Mouse (Mus musculus) small intestine, adult 2 months (tissue): ENCODE data around the gene Coq5.

Source experiments
- CTCF ChIP-seq: fragments of 200-500 bp; IDR thresholded peaks from 2 replicates; pipeline ENCODE4 v1.5.1; 2012; ENCODE audit warnings: low read depth, mild to moderate bottlenecking, control low read depth, inconsistent platforms, low read length, moderate library complexity, mixed read lengths; ENCODE audit not compliant: insufficient replicate concordance, insufficient read length; ENCODE audit errors: extremely low read depth
- POLR2A ChIP-seq: fragments of 200-500 bp; IDR thresholded peaks from 2 replicates; pipeline ENCODE4 v1.6.1; 2012; ENCODE audit warnings: low read depth, mild to moderate bottlenecking, control low read depth, inconsistent platforms, low read length, moderate library complexity

- TF ChIP-seq CTCF (no peak), POLR2A (no peak)
Measured at GRCm38 (mm10) chr5:115235323-115235771, 44.1 kb upstream of the Coq5 start.
